Mouse (Mus musculus): ENCODE data around the gene Cym.
A peak's percentile ranks its signal among the peaks of the same experiment; 100 is the strongest.

Cym gene

DNA sequence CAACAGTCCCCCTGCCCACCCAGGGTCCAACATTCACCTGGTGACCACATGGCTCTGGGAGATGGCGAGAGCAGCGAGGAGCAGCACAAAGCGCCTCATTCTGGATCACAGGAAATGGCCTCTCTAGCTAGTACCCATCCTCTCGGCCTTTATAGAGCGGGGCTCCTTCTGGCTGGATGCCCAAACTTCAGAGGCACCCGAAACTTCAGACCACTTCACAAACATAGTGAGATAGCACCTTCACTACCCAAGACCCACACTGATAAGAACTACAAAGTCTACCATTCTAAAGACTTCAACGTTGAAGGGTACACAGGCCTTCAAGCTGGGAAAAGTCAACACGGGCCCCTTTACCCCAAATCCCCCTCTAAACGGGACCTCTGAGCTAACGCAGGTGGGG is at the start of gene Cym:
Gene Cym (minus strand): TSS at position 125 of the 400 bp plus-strand sequence.
- no peak for DNase-seq (ENCODE audit: low spot score in 2 of 2)

DNA sequence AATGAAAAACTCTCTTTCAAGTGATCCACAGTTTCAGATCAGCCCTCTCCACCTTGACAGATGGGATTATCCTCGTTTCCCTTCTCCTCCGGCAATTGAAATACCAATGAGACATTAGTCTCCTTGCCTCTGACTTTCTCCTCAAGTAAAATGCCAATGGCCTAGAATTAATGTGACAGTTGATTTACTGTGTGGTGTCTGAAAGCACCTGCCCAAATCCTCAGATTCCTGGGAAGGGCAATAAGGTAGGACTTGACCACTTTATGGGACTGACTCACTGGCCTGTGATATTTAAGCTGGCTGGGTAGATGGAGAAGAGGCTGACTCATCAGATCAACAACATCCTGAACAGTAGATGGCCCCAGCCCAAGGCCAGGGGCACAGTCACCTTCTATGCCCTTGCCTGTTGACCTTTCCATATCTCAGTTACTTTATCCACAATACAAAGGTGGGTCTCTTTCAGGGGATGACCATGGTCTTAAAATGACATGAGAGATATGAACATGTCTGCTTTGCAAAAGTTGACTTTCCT is 45.3 kb upstream of the Cym start:
- no peak for DNase-seq (ENCODE audit: low spot score in 2 of 2)

DNA sequence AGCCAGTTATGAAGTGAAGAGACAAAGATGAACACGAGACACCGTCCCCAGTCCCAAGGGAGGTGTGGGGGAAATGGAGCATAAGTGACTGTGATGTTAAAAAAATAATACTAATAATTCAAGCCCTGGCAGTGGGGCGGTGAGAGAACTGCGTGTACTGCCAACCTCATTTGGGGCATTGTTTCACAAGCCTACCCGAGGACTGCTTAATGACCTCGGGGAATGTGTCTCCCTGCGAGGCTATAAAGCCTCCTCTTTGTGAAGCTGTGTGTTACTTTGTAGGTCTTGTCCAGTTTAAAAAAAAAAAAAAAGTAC is 40.3 kb upstream of the Cym start:
- DNase-seq (ENCODE audit: low spot score in 2 of 2): no peak

DNA sequence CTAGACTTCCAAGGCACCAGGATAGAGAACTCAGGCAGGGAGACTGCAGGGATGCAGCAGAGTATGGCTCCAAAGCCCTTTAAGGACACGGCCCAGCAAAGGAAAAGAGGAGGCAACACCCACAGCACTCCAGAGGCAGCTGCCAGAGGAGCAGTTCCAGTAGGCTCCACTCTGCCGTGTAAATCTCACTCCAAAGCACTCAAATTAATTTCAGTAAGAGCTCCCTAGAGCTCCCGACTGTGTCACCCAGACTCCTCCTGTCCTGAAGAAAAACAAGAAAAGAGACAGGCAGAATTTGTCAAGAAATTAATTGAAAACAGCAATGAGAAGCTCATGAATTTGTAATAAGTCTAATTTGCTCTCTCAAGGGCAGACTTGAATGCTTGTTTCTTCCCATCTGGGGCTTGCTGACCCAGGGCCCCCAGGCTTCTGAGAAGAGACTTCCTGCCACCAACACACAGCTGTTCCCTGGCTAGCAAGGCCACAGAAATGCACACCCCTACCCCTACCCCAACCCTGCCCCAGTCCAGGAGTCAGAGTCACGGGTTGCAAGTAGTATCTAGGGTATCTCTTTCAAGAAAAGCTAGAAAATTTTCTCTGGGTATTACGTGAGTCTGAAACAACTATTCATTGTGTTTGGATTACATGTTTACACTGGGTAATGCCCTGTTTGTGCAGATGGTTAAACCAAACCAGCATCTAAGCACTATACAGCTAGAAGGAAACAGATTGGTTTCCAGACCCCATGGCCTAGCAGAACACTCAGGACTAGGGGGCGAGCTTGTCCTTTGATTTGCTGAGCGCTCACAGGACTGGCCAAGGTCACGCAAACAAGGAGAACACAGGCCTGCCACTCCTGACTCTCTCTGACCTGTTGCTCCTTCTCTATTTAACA is 39.7 kb upstream of the Cym start:
- no peak for DNase-seq (ENCODE audit: low spot score in 2 of 2)

DNA sequence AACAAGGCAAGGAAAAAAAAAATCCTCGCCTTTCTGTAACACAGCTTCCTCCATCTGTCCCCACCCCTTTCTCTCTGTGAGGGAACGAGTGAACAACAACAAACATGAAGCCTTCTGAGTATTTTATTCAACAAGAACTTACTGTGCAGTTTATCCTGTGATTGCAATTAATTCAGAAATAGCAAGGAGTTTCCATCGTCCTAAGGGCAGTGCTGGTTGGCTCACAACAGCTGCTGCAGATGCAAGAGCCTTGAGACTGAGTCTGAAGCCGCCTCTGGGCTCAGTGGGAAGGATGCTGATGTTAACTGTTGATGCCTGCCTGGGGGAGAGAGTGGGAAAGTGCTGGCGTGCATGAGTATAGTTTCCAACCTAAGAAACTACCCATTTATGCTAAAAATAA is 36.4 kb upstream of the Cym start:
- DNase-seq (ENCODE audit: low spot score in 2 of 2): no peak

DNA sequence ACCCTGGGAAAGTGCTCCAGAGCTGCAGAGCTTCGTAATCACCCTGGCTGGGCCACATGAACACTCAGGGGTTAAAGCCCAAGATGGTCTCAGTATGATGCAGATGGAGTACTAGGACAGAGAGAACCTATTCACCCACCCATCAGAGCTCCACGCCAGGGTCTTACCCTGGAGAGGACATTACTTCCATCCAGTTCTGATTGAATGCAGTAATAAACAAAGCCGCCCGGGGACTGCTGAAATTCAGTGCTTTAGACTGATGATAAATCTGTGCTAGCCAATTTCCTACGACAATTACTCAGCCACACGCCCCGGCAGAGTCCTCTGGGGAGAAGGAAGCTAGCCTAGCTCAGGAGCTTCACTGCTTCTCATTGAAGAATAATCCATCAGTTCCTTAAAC is 35.2 kb upstream of the Cym start:
- no peak for DNase-seq (ENCODE audit: low spot score in 2 of 2)

DNA sequence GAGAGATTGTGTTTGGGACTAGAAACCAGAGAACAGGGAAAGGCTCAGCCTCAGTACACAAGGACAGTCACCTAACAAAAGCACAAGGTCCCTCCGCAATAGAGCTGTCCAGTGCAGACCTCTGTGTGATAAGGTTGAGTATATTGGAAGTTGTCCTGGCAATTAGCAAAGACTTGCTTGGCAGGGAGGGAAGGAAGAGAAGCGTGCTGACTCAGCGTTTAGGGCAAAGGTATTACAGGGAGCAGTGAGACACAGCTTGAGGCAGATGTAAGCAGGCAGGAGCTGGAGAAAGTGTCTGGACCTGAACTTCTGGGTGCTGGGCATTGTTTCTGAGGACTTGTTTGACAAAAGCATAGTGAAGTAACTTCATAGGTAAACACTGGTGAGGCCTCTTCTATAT is 34.5 kb upstream of the Cym start:
- no peak for DNase-seq (ENCODE audit: low spot score in 2 of 2)

DNA sequence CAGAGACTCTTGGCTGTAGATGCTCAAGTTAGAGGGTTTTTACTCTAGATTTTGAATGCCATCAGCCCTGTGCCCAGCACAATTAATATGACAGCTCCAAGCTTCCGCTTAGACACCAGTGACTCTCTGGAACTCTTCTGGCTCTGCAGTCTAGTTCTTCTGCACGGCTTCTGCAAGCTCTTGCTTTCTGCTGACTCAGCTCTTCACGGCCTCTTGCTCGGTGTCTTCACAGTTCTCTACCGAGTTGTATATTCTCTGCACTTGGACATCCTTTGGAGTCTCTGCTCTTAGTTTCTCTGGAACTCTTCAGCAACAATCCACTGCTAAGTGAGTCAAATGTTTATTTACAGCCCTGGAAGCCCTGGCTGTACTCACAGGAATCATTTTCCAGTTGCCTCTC is 32.4 kb upstream of the Cym start:
- DNase-seq (ENCODE audit: low spot score in 2 of 2): no peak

DNA sequence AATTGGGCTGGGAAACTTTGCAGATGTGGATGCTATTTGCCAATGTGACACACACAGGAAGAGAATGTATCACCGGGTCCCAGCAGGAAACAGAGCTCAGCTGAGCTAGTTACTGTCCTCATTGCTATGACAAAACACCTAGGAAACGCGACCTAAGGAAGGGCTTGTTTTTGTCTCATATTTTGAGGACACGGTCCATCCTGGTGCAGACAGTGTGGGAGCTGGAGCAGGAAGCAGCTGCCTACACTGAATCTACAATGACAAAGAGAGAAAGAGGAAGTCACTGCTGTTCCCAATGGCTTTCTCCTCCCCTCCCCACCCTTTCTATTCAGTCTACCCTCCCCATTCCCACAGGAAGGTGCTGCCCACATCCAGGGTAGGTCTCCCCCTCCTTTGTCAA is 30.5 kb upstream of the Cym start:
- no peak for DNase-seq (ENCODE audit: low spot score in 2 of 2)

DNA sequence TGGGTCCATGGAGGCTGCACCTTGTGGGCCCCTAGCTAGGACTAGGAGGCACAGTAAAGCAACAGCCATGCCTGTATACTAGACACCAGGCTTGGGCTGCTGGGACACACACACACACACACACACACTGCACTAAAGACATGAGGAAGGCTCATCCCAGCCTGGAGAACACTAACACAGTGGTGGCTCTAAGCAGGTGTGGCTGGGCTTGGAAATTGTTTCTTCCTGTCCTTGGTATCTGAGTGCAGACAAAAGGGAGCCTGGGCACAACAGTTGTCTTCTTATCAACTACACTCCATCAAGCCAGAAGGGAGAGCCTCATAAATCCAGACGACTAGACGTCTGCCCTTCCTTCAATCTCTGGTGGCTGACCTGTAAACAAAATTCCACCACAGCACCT is 28.8 kb upstream of the Cym start:
- DNase-seq (ENCODE audit: low spot score in 2 of 2): no peak

DNA sequence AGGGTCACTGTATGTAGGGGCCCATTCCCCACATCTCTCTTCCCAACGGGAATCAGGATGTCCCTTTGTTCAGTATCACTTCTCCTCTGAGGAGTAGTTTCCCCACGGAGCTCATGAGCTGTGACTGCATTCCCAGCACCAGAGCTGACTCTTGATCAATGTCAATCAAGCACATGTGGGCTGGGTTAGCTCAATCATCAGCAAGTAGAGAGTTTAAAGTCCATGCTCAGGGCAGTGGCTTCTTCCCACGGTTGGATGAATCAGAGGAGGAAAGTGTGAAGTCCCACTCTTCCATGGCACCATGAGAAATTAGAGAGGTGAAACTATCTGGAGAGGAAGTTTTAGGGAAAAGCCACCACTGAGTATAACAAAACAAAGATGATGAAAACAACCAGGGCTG is 27.5 kb upstream of the Cym start:
- DNase-seq (ENCODE audit: low spot score in 2 of 2): no peak

DNA sequence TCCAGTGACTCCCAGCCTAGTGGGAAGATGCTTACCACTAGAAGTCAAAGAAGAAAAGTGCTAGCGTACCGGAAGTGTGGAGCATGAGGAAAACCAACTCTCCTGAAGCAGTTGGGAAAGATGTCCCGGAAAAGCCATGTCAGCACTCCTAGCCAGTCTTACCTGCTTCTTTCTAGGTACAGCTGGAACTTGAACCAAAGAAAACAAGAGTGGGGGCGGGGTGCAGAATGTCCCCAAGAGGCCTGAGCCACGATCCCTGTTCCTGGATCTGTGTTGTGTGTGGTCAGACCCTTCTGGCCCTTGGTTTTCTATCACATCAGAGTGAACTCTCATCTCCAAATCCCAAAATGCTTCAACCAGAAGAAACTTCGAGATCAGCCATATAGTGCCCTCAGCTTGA is 25.3 kb upstream of the Cym start:
- DNase-seq (ENCODE audit: low spot score in 2 of 2): no peak

DNA sequence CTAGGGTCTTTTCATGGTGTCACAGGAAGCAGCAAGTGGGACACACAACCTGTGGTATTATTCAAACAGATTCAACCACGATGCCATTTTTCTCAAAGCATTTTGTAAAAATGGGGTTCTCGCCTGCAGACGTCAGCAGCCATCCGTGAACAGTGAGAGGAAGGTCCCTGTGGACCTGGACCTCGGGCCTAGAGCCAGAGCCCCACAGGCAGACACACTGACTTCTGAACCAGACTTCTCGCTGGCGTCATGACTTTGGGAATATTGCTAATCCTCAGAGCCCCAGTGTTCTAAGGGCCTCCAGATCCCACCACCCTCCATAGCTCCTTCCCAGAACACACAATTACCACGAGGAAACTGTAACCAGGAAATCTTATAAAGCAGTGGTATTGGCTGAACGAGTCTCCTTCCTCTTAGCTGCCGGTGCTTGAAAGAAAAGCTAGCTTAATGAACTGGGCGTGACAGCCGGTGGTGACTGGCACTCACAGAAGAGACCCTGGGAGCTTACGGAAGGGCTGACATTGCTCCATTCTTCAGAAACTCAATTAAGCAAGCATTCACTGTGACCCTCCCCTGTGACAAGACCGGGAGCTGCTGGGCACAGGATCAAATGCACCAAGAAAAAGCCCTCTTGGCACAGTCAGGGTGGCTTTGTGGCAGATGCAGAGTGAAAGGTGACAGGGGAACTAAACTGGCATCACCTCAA is 20.0 kb upstream of the Cym start:
- no peak for DNase-seq (ENCODE audit: low spot score in 2 of 2)

DNA sequence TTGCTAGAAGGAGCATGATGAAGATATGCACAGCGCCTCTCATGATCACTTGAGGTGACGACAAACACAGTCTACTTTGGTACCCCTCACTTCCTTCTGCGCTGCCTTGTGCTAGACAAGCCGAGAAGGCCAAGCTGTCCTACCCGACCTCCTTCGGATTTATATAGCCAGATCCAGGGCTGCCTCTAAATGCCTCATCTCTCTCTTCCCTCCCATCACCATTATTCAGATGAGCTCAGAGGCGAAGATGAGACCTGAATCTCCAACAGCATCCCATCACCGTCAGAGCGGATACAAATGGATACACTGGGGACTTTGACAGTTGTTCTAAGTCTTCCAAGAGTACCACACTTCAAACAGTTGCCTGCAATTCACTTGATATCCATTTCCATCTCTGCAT is 18.1 kb upstream of the Cym start, which contains the start of gene Prok1:
Gene Prok1 (minus strand): TSS at position 101 of the 400 bp plus-strand sequence.
- no peak for DNase-seq (ENCODE audit: low spot score in 2 of 2)

DNA sequence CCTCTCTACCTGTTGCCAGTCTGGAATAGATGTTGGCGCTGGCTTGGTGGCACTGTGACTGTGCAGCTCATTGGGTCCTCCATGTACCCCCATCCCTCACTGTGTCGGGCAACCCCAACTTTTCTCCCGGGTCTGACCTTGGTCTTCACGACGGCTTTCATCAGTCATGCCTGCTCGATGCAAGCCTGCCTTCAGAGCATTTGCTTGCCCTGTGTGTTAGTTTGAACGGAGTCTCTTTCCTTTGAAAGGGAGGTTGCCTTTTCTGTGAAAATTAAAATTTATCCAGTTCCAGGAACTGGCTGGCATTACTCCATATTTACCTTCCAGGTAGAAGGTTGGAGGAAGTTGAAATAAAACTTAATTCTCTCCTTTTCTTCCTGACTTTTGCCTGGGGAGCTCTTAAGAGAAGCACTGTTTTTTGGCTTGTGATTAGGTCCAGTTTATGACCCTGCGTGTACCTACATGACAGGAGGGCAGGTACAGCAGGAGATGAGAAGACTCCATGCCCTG is 17.0 kb upstream of the Cym start:
- DNase-seq (ENCODE audit: low spot score in 2 of 2): no peak

DNA sequence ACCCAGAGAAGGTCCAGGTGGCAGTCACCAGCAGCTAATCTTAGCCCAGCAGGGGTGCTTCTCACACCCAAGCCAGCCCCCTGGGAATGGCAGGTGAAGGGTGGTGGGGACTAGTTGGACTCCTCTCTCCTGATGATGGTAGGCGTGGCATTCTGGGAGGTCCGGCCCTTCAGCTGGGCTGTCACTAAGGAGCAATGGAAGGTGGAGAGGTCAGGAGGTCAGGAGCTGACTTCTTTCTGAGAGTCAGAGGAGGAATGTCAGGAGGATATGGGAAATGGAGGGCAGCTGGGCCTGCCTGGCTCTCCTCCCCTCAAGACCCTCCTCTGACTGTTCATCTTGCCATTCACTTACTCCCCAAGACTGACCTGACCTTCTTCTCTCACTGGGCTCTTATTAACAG is 16.5 kb upstream of the Cym start:
- DNase-seq (ENCODE audit: low spot score in 2 of 2): no peak

DNA sequence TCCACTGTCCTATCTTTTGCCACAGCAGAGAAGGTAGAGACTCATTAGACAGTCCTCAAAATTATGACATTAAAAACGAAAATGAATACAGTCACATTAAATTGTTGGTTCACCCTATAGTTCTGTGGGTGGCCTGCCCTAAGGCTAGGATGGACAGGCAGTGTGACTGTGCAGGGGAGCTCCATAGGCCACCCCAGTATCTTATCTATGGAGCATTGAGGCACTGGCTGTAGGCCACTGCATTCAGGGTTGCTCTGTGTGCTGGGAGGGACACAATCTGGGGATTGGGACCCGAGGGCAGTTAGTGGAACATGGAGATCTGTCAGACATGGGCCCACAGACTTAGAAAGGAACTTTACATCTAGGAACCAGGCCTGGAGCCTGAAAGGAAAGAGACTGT is 12.4 kb upstream of the Cym start:
- DNase-seq (ENCODE audit: low spot score in 2 of 2): no peak

DNA sequence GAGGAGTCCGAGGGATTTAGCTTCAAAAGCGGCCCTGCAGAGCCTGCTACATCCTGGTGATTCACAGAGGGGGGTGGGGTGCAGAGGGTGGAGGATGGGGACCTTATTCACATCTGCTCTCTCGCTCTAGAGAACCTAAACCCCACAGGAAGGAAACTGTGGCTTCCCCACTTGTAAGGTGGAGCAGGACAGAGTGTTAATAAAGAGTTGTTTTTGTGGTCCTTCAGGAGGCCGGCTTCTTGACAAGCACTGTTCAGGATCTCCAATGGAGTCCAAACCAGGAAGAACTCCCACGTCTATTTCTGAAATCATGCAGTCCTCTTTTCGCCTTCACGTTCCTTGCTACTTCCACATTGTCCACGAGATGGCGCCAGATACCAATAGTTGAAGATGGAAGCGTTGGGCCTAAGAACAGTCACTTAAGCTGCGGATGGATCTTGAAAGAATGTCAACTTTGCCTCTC is 11.8 kb upstream of the Cym start:
- DNase-seq (ENCODE audit: low spot score in 2 of 2): peak; percentile 66 to 87

DNA sequence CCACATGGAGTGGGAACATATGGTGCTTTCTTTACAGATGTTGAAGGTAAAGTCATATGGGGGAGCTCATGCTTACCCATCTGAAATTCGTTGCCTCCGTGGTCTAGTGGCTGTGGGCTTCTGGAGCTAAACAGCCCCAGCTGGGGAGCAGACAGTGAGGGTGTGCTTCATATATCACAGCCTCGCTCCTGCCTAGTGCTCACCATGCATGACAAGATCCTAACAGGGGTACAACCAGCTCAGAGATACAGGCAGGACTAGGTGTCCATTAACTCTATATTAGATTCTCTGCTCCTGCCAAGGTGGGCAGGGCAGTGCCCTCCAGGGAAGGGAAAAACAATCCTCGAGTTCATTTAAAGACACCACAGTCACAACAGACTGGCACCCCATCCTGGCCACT is 9.7 kb upstream of the Cym start:
- no peak for DNase-seq (ENCODE audit: low spot score in 2 of 2)

DNA sequence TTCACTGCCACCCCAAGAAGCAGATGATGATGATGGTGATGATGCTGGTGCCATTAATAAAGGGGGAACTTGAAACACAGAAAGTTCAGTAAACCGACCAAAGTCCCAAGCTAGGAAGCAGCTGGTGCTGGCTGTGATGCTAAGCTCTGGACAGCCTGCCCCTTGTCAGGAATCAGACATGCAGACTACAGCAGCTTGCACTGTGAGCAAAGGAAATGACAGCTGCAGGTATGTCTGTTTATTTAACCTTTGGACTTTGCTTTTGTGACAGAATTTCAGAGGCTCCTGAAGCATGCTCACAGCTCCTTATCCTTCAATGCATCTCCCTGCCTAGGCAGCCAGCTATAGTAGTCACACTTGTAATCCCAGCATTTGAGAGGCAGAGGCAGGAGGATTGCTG is 9.0 kb upstream of the Cym start, which contains the start of gene A630076J17Rik:
Gene A630076J17Rik (plus strand): TSS at position 88 of the 400 bp plus-strand sequence.
- DNase-seq (ENCODE audit: low spot score in 2 of 2): no peak

DNA sequence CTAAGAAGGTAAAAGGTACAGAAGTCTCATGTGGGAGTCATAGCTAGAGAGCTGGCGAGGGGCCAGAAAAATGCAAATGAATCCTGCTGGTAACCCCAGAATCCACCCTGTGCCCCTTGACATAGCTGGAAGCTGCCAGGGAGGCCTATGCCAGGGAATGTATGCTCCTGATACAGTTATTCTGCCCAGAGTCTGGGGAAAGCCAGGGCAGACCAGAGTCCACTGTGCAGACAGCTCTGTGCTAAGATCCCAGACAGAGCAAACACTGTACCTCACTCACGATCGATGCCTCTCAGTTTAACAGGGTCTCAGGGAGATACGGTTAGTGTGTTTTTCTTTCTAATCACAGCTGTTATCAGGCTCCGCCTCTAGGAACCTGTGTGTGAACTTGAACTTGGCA is 8.3 kb upstream of the Cym start:
- DNase-seq (ENCODE audit: low spot score in 2 of 2): no peak

DNA sequence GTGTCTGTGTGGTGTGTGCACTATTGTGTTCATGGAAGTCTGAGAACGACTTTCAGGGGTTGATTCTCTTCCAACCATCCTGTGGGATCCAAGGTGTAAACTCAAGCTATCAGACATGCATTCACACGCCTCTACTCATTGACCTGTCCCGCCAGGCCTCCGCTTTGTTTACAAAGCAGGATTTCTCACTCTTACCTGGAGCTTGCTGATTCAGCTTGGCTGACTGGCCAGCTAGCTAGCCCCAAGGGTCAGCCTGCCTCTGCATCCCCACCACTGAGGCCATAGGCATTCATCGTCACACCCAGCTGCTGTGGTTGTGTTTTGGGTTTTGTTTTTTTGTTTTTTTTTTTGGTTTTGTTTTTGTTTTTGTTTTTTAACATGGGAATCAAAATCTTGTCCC is 7.7 kb upstream of the Cym start:
- no peak for DNase-seq (ENCODE audit: low spot score in 2 of 2)

DNA sequence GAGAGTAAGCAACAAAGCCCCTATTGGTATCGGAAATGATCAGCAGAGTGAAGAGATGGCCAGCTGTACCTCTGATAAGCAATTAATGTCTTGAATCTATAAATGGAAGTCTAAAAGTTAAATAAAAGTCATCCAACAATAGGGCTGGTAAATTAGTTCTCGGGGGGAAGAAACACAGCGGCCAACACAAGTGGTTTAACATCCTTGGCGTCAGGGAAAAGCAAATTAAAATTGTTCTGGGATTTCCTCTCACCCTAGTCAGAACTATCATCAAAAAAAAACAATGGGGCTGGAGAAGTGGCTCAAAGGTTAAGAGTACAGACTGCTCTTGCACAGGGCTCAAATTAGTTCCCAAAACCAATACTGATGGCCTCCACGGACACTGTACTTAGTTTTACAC is 4.3 kb upstream of the Cym start:
- DNase-seq (ENCODE audit: low spot score in 2 of 2): no peak

All from urinary bladder, postnatal 4 days (tissue).